Mouse (Mus musculus) liver, embryonic 13.5 days (tissue): Measurements from ENCODE around the gene Drosha. TPM values are rescaled to one million over a fixed set of nuclear protein-coding genes. Genes with fewer than 3 reads are reported as not detected.

Experiments
- ATAC-seq: fragments of 200-750 bp; cut with Nextera tagmentation; 2 replicates; pipeline ENCODE4 v1.8.0; 2017; ENCODE audit warnings: low read depth, mild to moderate bottlenecking, moderate number of reproducible peaks, moderate library complexity
- DNase-seq: peaks from one replicate; pipeline ENCODE4 v3.0.0; 2022
- H3K27ac ChIP-seq: fragments of 300-500 bp; sonication (generic); 2 replicates; pipeline ENCODE4 v1.5.1; 2015; ENCODE audit warnings: moderate library complexity, mild to moderate bottlenecking, inconsistent platforms
- H3K27me3 ChIP-seq: fragments of 300-500 bp; sonication (generic); 2 replicates; pipeline ENCODE4 v1.6.1; 2015; ENCODE audit warnings: mild to moderate bottlenecking, inconsistent platforms
- H3K36me3 ChIP-seq: fragments of 300-500 bp; sonication (generic); 2 replicates; pipeline ENCODE4 v1.6.1; 2015; ENCODE audit warnings: mild to moderate bottlenecking, inconsistent platforms
- H3K4me1 ChIP-seq: fragments of 300-500 bp; sonication (generic); replicated peaks from 2 replicates; pipeline ENCODE4 v1.6.1; 2015; ENCODE audit warnings: inconsistent platforms
- H3K4me2 ChIP-seq: fragments of 300-500 bp; sonication (generic); 2 replicates; pipeline ENCODE4 v1.6.1; 2015; ENCODE audit warnings: inconsistent platforms, mild to moderate bottlenecking, moderate library complexity
- H3K4me3 ChIP-seq: fragments of 300-500 bp; sonication (generic); replicated peaks from 2 replicates; pipeline ENCODE4 v1.5.1; 2015; ENCODE audit warnings: mild to moderate bottlenecking, inconsistent platforms
- H3K9ac ChIP-seq: fragments of 300-500 bp; sonication (generic); 2 replicates; pipeline ENCODE4 v1.6.1; 2015; ENCODE audit warnings: mild to moderate bottlenecking, inconsistent platforms
- H3K9me3 ChIP-seq: fragments of 300-500 bp; sonication (generic); replicated peaks from 2 replicates; pipeline ENCODE4 v1.6.1; 2016; ENCODE audit warnings: inconsistent platforms
- WGBS: fragments of 180-500 bp; shearing (Covaris S2); methylation state at CpG from one replicate; pipeline ENCODE4 v1.1.7; 2015; ENCODE audit not compliant: insufficient replicate concordance; 5-methylcytosine and 5-hydroxymethylcytosine counted together
- microRNA-seq: library from miRNA; unstranded; fragments of <30 nt; microRNA quantifications from one replicate; pipeline ENCODE4, GENCODE M21; 2016
- polyA plus RNA-seq: library from polyadenylated mRNA; unstranded; fragments of >200 nt; fragmentation: Nextera tagmentation; extraction: Ambion mirVana; gene quantifications from 2 replicates; pipeline ENCODE4 v1.2.1, GENCODE M21; 2015

Drosha gene
- polyA plus RNA-seq, 1 experiment from 2014 or later: 14.3 TPM

DNA sequence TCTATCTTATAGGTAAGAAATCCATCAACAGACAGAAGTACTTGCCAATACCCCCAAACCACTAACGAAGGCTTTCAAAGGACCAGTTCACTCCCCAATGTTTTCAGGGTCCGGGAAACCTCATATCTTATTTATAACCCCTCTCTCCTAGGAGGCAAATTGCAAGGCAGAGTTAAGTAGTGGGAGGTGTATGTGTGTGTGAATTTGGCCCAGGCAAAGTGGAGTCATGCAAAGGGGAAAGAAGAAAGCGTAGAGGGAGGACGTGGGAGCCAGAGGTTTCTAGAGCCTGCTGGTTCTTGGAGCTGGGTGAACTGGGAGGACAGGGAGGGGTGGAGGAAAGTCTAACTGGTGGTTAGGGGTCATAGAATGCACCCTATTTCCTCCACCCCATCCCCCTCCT lies 117.8 kb downstream of the Drosha start:
- DNase-seq (no peak), ATAC-seq (no peak)
- Histone ChIP-seq H3K4me1 (peaks cover 31% of the 10 kb centered on the region), H3K36me3 (no peaks in the 10 kb centered on the region), H3K9ac (no peak overlapping the region), H3K4me2 (no peak overlapping the region), H3K27ac (no peak overlapping the region), H3K27me3 (no peaks in the 10 kb centered on the region), H3K9me3 (no peaks in the 10 kb centered on the region), H3K4me3 (no peak overlapping the region)
- 64% methylated on average over 4 of the region's 4 CpGs for WGBS

DNA sequence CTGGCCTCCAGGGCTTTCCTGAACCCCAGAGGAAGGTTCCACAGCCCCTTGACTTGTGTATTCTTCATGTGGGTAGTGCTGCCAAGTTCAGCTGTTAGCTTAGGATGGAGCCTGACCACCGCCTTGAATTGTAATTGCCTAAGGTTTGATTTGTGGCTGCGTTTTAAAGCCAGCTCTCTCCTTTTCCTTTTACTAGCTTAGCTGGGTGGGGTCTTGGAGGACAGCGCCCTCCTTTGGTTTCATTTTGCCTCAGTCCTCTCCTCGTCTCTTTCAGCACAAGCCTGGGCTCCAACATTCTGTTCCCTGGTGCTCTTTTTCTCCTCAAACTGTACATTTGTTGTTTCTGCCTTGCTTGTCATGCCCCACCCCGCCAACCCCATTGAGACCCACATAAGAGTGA lies 133.4 kb downstream of the Drosha start:
- WGBS: 65% methylated on average over 5 of the region's 5 CpGs
- H3K4me3 ChIP-seq: no peak overlapping the region

DNA sequence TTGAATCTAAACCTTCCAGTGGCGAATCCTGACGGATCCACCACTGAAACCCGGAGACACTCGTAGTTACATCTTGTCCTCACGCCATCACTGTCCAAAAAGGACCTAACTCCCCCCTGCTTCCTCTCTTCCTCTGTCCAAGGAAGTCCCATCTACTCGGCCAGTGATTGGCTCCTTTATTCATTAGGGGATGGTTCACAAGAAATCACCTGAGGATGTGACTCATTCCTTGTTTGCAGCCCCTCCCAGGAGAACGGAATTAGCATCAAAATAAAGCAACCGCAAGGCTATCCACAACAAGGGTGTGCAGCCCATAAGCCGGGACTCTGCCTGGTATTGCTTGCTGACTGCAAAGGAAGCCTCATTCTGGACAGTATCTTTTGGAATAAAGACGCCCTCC lies 137.6 kb downstream of the Drosha start:
- DNase-seq: no peak
- WGBS: 75% methylated on average over 10 of the region's 10 CpGs
- no peaks in the 10 kb centered on the region for H3K36me3 ChIP-seq

More for the DNA sequence above, 133.4 kb downstream of the Drosha start:
- Histone ChIP-seq H3K4me2 (no peak overlapping the region), H3K4me1 (no peaks in the 10 kb centered on the region), H3K36me3 (no peaks in the 10 kb centered on the region), H3K27me3 (no peaks in the 10 kb centered on the region), H3K9ac (no peak overlapping the region), H3K9me3 (no peaks in the 10 kb centered on the region), H3K27ac (no peak overlapping the region)
- ATAC-seq (no peak), DNase-seq (no peak)

DNA sequence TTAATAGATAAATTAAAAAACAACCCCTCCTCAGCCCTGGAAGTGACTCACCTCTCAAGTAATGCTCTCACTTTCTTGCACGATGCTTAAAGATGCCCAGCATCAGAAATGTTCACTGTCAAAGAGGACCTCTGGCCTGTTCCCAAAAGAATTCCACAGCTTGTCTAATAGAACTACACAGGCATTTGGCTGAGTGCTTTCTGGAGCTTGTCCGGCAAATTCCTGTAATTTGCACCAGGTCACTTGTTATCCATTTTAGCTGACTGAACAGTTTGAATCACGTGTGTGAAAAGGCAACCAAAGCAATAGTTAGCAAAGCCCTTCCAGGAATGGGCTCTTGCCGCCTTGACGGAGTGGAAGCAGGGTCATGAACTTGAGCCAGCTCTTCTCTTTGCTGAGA lies 140.6 kb downstream of the Drosha start:
- H3K9me3 ChIP-seq: no peaks in the 10 kb centered on the region
- WGBS: 76% methylated on average over 5 of the region's 5 CpGs
- no peak overlapping the region for H3K9ac ChIP-seq
- no peak overlapping the region for H3K4me3 ChIP-seq
- H3K27ac ChIP-seq: no peak overlapping the region
- no peaks in the 10 kb centered on the region for H3K36me3 ChIP-seq
- ATAC-seq (no peak), DNase-seq (no peak)
- no peaks in the 10 kb centered on the region for H3K4me1 ChIP-seq
- H3K4me2 ChIP-seq: no peak overlapping the region
- no peaks in the 10 kb centered on the region for H3K27me3 ChIP-seq

More for the DNA sequence above, 137.6 kb downstream of the Drosha start:
- Histone ChIP-seq H3K9me3 (no peaks in the 10 kb centered on the region), H3K4me2 (no peak overlapping the region), H3K4me1 (no peaks in the 10 kb centered on the region), H3K27me3 (no peaks in the 10 kb centered on the region), H3K27ac (no peak overlapping the region), H3K4me3 (no peak overlapping the region), H3K9ac (no peak overlapping the region)
- no peak for ATAC-seq

DNA sequence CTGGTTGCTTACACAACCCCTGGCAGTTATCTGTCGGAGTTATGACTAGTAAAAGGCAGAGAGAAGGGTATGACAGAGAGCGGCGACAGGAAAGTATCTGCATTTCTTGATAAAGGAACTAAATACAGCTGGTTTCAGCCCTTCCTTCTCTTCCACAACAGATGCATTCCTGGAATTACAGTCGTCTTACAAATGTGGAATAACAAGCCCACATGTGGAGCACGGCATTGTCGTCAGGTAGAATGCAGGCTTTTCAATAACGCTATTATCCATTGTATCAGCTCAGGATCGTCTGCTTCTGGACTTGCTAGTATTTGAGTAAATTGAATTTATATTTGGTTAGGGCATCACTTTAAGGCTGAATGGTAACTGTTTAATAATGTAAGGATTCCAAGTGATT lies 144.2 kb downstream of the Drosha start:
- WGBS: 70% methylated on average over 8 of the region's 8 CpGs
- Histone ChIP-seq H3K9me3 (no peaks in the 10 kb centered on the region), H3K9ac (no peak overlapping the region), H3K4me3 (no peak overlapping the region), H3K27me3 (no peaks in the 10 kb centered on the region), H3K4me2 (no peak overlapping the region), H3K4me1 (no peaks in the 10 kb centered on the region), H3K36me3 (no peaks in the 10 kb centered on the region), H3K27ac (no peak overlapping the region)
- no peak for ATAC-seq
- DNase-seq: no peak

DNA sequence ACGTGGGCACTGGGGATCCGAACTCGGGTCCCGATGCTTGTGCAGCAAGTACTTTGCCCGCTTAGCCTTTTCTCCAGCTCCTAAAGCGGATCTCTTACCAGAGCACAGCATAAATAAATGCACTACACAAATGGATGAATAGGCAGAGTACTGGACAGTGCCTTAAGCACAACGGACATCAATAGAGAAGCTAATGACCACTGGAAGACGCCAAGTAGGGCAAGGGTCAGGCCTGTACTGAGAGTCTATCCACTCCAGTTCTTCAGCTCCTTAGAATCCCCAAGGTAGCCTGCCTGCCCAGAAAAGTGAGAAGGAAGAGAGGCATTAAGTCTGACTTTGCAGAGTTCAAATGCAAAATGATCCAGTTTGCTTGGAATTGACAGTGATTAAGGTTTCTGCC lies 147.8 kb downstream of the Drosha start:
- no peak overlapping the region for H3K4me3 ChIP-seq
- no peaks in the 10 kb centered on the region for H3K4me1 ChIP-seq
- DNase-seq: no peak

More for the DNA sequence above, 147.8 kb downstream of the Drosha start:
- 81% methylated on average over 8 of the region's 8 CpGs for WGBS
- H3K27ac ChIP-seq: no peak overlapping the region
- no peaks in the 10 kb centered on the region for H3K27me3 ChIP-seq
- H3K4me2 ChIP-seq: no peak overlapping the region
- ATAC-seq: no peak
- no peak overlapping the region for H3K9ac ChIP-seq
- H3K9me3 ChIP-seq: no peaks in the 10 kb centered on the region
- no peaks in the 10 kb centered on the region for H3K36me3 ChIP-seq

Small RNAs within 50 kb of the gene (microRNA-seq; reads per million reads assigned to microRNA genes)
- not detected for gene Gm47288

Other genes with a start within 250 kb of the Drosha start
- gene Pdzd2, start 84.9 kb upstream of the Drosha start, polyA plus RNA-seq: 1.4 and 1.5 TPM in 2 replicates
- 32.4 and 35.8 TPM in 2 replicates for gene 6030458C11Rik, start 166 bp upstream of the Drosha start, polyA plus RNA-seq